Mouse (Mus musculus): ENCODE data around the gene Rpl5. TPM values are rescaled to one million over a fixed set of nuclear protein-coding genes. Genes with fewer than 3 reads are reported as not detected.
"Not testable (repeated sequence)": the region's sequence is repeated elsewhere in the genome, so short reads cannot be mapped to it uniquely, and the experiment has no call there.

Rpl5 gene
- polyA plus RNA-seq, 1 experiment from 2014 or later: 27.9 TPM

DNA sequence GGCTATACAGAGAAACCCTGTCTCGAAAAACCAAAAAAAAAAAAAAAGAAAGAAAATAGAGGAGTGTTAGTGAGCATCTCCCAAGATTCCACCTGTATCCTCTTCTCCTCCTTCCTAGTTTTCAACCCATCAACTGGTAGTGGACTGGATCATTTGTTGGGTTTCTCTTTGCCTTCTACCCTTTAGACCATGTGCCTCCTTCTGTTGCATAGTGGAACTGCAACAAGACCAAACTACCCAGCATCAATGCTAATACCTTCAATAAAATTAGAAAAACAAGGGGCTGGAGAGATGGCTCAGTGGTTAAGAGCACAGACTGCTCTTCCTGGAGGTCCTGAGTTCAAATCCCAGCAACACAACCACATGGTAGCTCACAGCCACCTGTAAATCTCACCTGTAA lies 8.8 kb upstream of the Rpl5 start:
- H3K9ac ChIP-seq (replicated peaks; ENCODE audit: low read depth); H3K27ac ChIP-seq (ENCODE audit: low read length); H3K4me3 ChIP-seq (ENCODE audit: low read depth, low read length); H3K4me2 ChIP-seq (replicated peaks; ENCODE audit: low read depth, low read length); H3K36me3 ChIP-seq (ENCODE audit: insufficient read depth, low read length); H3K4me1 ChIP-seq (ENCODE audit: insufficient read depth, low read depth, low read length); H3K27me3 ChIP-seq (replicated peaks; ENCODE audit: insufficient read depth, low read length); H3K9me3 ChIP-seq (ENCODE audit: low read length): not testable (repeated sequence)
- WGBS: no CpG with 5 or more reads among the region's 1 CpGs
- DNase-seq (ENCODE audit: low spot score): peak; percentile 60
- ATAC-seq: peak; percentile 46; the same call in 1 of the 2 replicates
- TF ChIP-seq CTCF (IDR thresholded peaks at IDR 0.05): peak; percentile 80

DNA sequence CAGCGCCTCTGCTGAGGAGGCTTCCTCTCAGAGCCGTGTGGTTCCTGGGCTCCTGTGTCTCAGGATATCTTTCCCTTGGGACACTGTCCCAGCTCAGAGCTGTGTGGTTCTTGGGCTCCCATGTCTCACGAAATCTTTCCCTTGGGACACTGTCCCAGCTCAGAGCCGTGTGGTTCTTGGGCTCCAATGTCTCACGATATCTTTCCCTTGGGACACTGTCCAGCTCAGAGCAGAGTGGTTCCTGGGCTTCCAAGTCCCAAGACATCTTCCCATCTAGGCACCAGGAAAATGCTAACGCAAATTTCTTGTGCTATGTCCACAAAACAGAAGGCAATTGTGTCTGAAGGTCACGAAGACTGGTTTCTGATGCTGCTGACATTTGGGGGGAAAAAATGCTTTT lies 5.6 kb upstream of the Rpl5 start:
- Histone ChIP-seq H3K27me3 (replicated peaks; ENCODE audit: insufficient read depth, low read length) (no peaks in the 10 kb centered on the region), H3K27ac (ENCODE audit: low read length) (no peak overlapping the region), H3K4me2 (replicated peaks; ENCODE audit: low read depth, low read length) (no peak overlapping the region), H3K36me3 (ENCODE audit: insufficient read depth, low read length) (no peaks in the 10 kb centered on the region), H3K4me1 (ENCODE audit: insufficient read depth, low read depth, low read length) (no peaks in the 10 kb centered on the region), H3K4me3 (ENCODE audit: low read depth, low read length) (no peak overlapping the region), H3K9me3 (ENCODE audit: low read length) (no peaks in the 10 kb centered on the region), H3K9ac (replicated peaks; ENCODE audit: low read depth) (no peak overlapping the region)
- 62% methylated on average over 7 of the region's 7 CpGs for WGBS
- TF ChIP-seq EP300 (IDR thresholded peaks at IDR 0.05) (no peak), CTCF (IDR thresholded peaks at IDR 0.05) (no peak)
- no peak for DNase-seq (ENCODE audit: low spot score)
- ATAC-seq: no peak

DNA sequence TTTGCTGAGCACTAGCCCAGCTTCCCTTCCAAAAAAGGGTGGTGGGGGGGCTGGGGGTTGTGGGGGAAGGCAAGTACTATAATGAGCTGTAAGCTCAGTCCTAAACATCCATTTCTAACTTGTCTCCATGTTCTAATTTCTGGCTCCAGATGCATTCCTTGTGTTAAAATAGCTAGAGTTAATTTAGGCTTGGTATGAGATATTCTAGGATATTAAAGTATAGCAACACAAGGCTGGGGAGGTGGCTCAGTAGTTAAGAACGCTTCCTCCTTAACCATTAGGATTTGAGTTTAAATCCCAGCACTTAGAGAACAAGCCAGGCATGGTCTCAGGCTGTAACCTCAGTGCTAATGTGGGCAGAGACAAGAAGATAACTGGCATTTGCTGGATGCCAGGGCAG lies 4.0 kb upstream of the Rpl5 start:
- H3K4me1 ChIP-seq (ENCODE audit: insufficient read depth, low read depth, low read length): no peaks in the 10 kb centered on the region; the same call in 1 of the 2 replicates
- H3K4me2 ChIP-seq (replicated peaks; ENCODE audit: low read depth, low read length): no peak overlapping the region
- WGBS: 66% methylated on average over 1 of the region's 1 CpGs
- H3K36me3 ChIP-seq (ENCODE audit: insufficient read depth, low read length): no peaks in the 10 kb centered on the region
- H3K9me3 ChIP-seq (ENCODE audit: low read length): no peaks in the 10 kb centered on the region
- H3K27ac ChIP-seq (ENCODE audit: low read length): no peak overlapping the region
- DNase-seq (ENCODE audit: low spot score): no peak
- ATAC-seq: no peak
- no peaks in the 10 kb centered on the region for H3K27me3 ChIP-seq (replicated peaks; ENCODE audit: insufficient read depth, low read length)
- TF ChIP-seq EP300 (IDR thresholded peaks at IDR 0.05) (no peak), CTCF (IDR thresholded peaks at IDR 0.05) (no peak)
- no peak overlapping the region for H3K9ac ChIP-seq (replicated peaks; ENCODE audit: low read depth)
- H3K4me3 ChIP-seq (ENCODE audit: low read depth, low read length): no peak overlapping the region

DNA sequence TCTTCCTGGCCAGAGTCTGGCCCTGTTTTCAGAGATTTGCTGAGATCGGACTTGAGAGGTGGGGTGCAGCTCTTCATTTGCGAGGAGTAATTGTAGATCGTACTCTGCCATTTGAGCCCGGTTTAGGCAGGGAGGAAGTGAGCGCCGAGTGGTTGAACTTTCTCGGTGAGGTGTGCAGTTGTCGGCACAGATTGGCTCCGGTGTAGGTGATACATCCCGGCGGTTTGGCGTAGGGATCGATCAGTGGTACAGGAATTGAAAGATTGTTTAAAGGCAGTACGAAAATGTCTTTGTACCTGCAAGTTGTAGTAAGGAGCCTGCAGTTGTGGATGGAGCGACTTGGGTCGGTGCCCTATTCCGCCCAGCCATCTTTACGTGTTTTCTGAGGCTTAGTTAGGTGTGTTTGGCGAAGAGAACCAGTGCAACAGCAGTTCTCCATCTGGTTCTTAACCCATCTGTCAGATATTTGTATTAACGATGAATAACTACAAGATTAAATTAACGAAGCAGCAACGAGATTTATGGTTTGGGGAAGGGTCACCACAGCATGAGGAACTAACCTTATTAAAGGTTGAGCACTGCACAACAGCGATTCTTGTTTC lies 813 bp downstream of the Rpl5 start:
- peaks cover 13% of the 10 kb centered on the region; the same call in 1 of the 2 replicates for H3K36me3 ChIP-seq (ENCODE audit: insufficient read depth, low read length)
- ATAC-seq (peak; percentile 2; the same call in 1 of the 2 replicates), DNase-seq (ENCODE audit: low spot score) (no peak)
- 1% methylated on average over 23 of the region's 23 CpGs for WGBS
- H3K4me3 ChIP-seq (ENCODE audit: low read depth, low read length): peak overlapping the region; percentile 97
- H3K4me1 ChIP-seq (ENCODE audit: insufficient read depth, low read depth, low read length): no peaks in the 10 kb centered on the region; the same call in 1 of the 2 replicates
- H3K9ac ChIP-seq (replicated peaks; ENCODE audit: low read depth): peak overlapping the region; percentile 96
- H3K27me3 ChIP-seq (replicated peaks; ENCODE audit: insufficient read depth, low read length): no peaks in the 10 kb centered on the region
- H3K9me3 ChIP-seq (ENCODE audit: low read length): no peaks in the 10 kb centered on the region
- TF ChIP-seq CTCF (IDR thresholded peaks at IDR 0.05) (no peak), EP300 (IDR thresholded peaks at IDR 0.05) (no peak)
- H3K27ac ChIP-seq (ENCODE audit: low read length): peak overlapping the region; percentile 82
- peak overlapping the region; percentile 66 for H3K4me2 ChIP-seq (replicated peaks; ENCODE audit: low read depth, low read length)

DNA sequence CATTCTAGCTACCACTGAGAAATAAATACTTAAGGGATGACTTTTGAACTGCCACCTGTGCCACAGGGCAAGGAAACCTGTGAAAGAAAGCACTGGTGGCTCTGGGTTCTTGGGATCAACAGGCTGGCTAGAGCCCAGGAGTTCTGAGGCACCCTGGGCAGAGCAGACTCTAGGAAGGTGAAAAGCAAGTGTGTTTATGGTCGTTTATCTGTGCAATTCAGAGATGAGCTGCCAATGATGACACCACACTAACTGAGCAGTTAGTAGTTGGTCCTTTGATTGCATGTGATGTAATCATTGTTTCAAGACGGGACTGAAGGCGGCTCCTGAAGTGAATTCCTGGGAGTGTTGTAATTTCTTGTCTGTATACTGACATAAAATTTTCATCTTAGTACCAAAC lies 4.0 kb downstream of the Rpl5 start:
- H3K4me1 ChIP-seq (ENCODE audit: insufficient read depth, low read depth, low read length): no peaks in the 10 kb centered on the region; the same call in 1 of the 2 replicates
- DNase-seq (ENCODE audit: low spot score) (no peak), ATAC-seq (no peak)
- H3K4me2 ChIP-seq (replicated peaks; ENCODE audit: low read depth, low read length): no peak overlapping the region
- no peak for TF ChIP-seq CTCF (IDR thresholded peaks at IDR 0.05)
- TF ChIP-seq EP300 (IDR thresholded peaks at IDR 0.05): no peak
- no peaks in the 10 kb centered on the region for H3K9me3 ChIP-seq (ENCODE audit: low read length)
- no peak overlapping the region for H3K9ac ChIP-seq (replicated peaks; ENCODE audit: low read depth)
- H3K27ac ChIP-seq (ENCODE audit: low read length): no peak overlapping the region
- H3K36me3 ChIP-seq (ENCODE audit: insufficient read depth, low read length): peaks cover 35% of the 10 kb centered on the region
- H3K4me3 ChIP-seq (ENCODE audit: low read depth, low read length): no peak overlapping the region
- H3K27me3 ChIP-seq (replicated peaks; ENCODE audit: insufficient read depth, low read length): no peaks in the 10 kb centered on the region
- 46% methylated on average over 3 of the region's 3 CpGs for WGBS

DNA sequence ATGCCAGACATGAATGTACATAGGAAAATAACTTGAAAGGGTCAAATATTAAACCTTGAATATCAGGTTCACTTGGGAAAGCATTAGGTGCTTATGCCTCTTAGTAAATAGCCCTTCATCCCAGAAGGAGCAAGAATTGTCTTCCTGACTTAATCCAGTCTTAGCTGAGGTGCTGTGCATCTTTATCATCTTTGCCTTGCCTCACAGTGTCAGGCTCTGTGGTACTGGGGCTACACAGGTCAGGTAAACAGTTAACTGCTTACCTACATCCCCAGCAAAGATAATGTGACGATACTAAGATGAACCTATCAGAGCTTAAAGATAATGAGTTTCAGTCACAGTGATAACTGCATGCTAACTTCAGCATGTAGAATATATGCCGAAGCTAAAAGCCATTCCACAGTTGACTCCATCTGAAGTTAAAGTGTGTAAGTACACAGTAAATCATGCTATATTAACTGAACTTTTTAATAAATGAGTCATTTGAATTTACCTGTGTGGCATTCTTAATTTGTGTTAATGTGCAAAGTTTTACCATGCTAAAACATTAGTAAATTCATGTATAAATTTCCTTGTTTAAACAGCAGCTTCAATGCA lies 8.3 kb downstream of the Rpl5 start:
- Histone ChIP-seq H3K27ac (ENCODE audit: low read length) (no peak overlapping the region), H3K4me1 (ENCODE audit: insufficient read depth, low read depth, low read length) (no peaks in the 10 kb centered on the region), H3K27me3 (replicated peaks; ENCODE audit: insufficient read depth, low read length) (no peaks in the 10 kb centered on the region), H3K9ac (replicated peaks; ENCODE audit: low read depth) (no peak overlapping the region), H3K9me3 (ENCODE audit: low read length) (no peaks in the 10 kb centered on the region), H3K4me2 (replicated peaks; ENCODE audit: low read depth, low read length) (no peak overlapping the region), H3K4me3 (ENCODE audit: low read depth, low read length) (no peak overlapping the region), H3K36me3 (ENCODE audit: insufficient read depth, low read length) (peaks cover 35% of the 10 kb centered on the region)
- TF ChIP-seq CTCF (IDR thresholded peaks at IDR 0.05): no peak
- TF ChIP-seq EP300 (IDR thresholded peaks at IDR 0.05): no peak
- ATAC-seq: no peak
- no peak for DNase-seq (ENCODE audit: low spot score)
- 83% methylated on average over 2 of the region's 2 CpGs for WGBS

Data from lung, postnatal 0 days (tissue).